Mouse (Mus musculus): ENCODE measurements at regions not wholly inside any gene's neighbourhood (a gene's known extent, or its start where the extent isn't known, plus 50 kb on each side); places are given as distances from the start of the nearest gene placed in this dataset.
A peak's percentile ranks its signal among the peaks of the same experiment; 100 is the strongest.

DNA sequence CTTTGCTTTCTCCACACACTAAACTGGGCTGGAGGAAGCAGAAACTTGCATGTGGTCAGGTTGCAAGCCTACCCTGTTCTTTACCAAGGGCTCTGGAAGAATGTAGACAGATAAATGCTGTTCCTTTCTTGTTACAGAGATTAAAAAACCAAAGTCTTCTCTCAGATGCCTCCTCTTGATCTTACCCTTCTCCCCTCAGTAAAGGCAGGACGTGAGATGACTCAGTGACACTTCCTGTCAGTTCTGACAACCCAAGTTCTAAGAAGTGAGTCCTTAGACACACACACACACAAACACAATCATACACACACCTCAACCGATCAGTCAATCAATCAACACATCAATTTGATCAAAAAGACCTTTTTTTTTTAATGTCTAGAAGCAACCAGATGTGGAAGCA lies 168.8 kb upstream of the Atp2b1 start:
- DNase-seq = no peak
- no peaks in the 10 kb centered on the region for H3K4me1 ChIP-seq (ENCODE audit: control insufficient read depth, insufficient read depth, low read length)
- TF ChIP-seq CTCF (IDR thresholded peaks at IDR 0.05; ENCODE audit: borderline replicate concordance, insufficient read depth, low read depth, low read length) = no peak
- TF ChIP-seq POLR2A (IDR thresholded peaks at IDR 0.05; ENCODE audit: borderline replicate concordance, insufficient read depth, low read length) = no peak
- H3K27ac ChIP-seq (ENCODE audit: insufficient read depth, low read length) = no peak overlapping the region
- WGBS = 96% methylated on average over 2 of the region's 2 CpGs
- H3K4me3 ChIP-seq (replicated peaks; ENCODE audit: insufficient read depth, low read depth, low read length) = no peak overlapping the region
- no peaks in the 10 kb centered on the region for H3K27me3 ChIP-seq (ENCODE audit: control insufficient read depth, insufficient read depth, low read length)

DNA sequence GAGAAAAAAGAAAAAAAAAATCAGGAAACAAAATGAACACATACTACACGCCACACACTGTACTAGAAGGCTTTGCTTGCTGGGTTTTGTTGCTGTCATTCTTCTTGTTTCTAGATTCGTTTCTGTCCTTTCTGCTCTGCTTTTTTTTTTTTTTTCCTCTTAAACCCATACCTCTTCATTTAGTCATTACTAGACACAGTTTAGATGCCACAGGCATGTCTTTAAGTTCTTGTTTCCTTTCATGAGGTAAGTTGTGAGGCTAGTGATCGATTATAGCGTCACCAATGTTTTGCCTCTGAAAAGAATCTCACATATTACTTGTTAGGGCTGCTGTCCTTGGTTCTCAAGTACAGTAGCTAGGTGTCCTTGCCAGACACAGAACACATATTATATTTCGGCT lies 168.3 kb upstream of the Atp2b1 start:
- no peak for DNase-seq
- H3K4me1 ChIP-seq (ENCODE audit: control insufficient read depth, insufficient read depth, low read length) = no peaks in the 10 kb centered on the region
- no peak overlapping the region for H3K4me3 ChIP-seq (replicated peaks; ENCODE audit: insufficient read depth, low read depth, low read length)
- no peaks in the 10 kb centered on the region for H3K27me3 ChIP-seq (ENCODE audit: control insufficient read depth, insufficient read depth, low read length)
- TF ChIP-seq POLR2A (IDR thresholded peaks at IDR 0.05; ENCODE audit: borderline replicate concordance, insufficient read depth, low read length) = no peak
- TF ChIP-seq CTCF (IDR thresholded peaks at IDR 0.05; ENCODE audit: borderline replicate concordance, insufficient read depth, low read depth, low read length) = no peak
- H3K27ac ChIP-seq (ENCODE audit: insufficient read depth, low read length) = no peak overlapping the region
- 94% methylated on average over 5 of the region's 5 CpGs for WGBS

DNA sequence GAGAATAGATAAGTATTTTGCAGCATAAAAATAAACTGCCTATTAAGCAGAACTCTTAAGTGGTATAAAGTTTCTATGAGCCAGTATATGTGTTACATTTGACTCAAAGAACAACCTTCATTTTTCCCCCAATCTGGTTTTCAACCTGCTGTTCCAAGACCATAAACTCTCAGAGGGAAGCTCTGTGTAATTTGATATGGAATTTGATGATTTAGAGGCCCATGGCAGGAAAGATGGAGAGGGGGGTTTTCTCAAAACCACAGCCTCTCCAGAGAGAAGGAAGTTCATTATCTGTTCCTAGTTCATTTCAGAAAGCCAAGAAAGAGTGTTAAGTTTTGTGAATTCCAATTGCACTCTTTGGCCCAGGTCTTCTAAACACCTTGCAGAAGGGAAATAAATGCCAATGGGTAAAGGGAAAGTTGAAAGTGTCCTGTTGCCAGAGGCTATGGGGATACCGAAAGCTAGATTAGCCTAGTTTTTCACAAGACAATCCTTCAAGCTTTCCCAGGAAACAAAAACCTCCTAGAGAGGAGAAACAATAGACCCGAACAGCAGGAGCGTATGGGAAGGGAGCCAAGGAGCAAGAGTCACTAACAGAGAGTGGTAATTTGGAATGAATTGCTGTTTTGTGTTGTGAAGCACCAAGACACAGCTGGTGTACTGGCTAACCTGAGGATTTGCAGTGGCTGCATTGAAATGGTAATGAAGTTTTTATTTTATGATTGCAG lies 165.2 kb upstream of the Atp2b1 start:
- H3K4me3 ChIP-seq (replicated peaks; ENCODE audit: insufficient read depth, low read depth, low read length) = no peak overlapping the region
- WGBS = 24% methylated on average over 3 of the region's 3 CpGs
- TF ChIP-seq CTCF (IDR thresholded peaks at IDR 0.05; ENCODE audit: borderline replicate concordance, insufficient read depth, low read depth, low read length) (no peak), POLR2A (IDR thresholded peaks at IDR 0.05; ENCODE audit: borderline replicate concordance, insufficient read depth, low read length) (no peak)
- peak in 1 of 2 experiments; percentile 40 for DNase-seq
- H3K27me3 ChIP-seq (ENCODE audit: control insufficient read depth, insufficient read depth, low read length) = no peaks in the 10 kb centered on the region
- no peaks in the 10 kb centered on the region; the same call in 1 of the 2 replicates for H3K4me1 ChIP-seq (ENCODE audit: control insufficient read depth, insufficient read depth, low read length)
- H3K27ac ChIP-seq (ENCODE audit: insufficient read depth, low read length) = no peak overlapping the region

DNA sequence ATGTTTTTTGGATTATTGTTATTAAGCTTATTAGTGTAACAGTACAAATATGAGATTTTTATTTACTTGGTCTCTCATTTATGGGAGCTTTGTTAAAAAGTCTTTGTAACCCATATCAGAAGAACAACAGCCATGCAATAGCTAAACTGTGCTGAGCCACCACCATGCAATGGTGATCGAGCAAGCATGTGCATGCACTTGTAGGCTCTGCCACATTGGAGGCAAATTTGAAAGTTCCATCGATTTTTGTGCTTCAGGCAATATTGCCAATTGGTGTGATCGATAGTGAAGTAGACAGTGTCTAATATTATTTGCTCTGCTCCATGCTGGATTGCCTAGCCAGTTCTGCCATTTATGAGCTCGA lies 164.6 kb upstream of the Atp2b1 start:
- 69% methylated on average over 4 of the region's 4 CpGs for WGBS
- no peak for DNase-seq
- TF ChIP-seq CTCF (IDR thresholded peaks at IDR 0.05; ENCODE audit: borderline replicate concordance, insufficient read depth, low read depth, low read length) (no peak), POLR2A (IDR thresholded peaks at IDR 0.05; ENCODE audit: borderline replicate concordance, insufficient read depth, low read length) (no peak)

DNA sequence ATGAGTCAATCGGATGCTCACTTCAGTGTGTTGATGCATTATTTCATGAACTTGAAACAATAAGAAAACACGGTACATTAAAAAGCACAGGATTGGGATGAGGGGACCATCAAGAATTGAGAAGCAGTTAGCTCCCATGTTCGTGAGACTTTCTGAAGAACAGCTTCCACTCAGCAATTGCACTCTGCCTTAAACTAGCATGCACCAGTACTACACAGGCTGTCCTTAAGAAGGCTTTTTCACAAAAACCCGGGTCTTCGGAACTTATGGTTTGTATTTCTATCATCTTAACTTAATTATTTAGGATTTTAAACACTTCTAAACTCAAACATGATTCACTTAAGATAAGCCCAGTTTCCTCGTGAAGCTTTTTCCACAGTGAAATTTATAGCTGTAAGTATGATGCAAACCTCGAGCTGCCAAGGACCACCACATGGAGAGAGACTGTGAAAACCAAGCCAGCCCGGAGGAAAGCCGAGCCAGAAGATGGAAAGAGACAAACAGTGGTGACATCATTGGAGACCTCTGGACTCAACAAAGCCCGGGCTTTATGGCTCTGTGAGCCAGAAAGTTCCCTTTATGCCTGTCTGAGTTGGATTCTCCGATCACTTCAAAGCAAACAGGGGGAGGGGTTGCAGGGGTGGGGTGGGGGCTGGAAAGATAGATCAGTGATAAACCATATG lies 162.7 kb upstream of the Atp2b1 start:
- 50% methylated on average over 11 of the region's 11 CpGs for WGBS
- no peaks in the 10 kb centered on the region; the same call in 1 of the 2 replicates for H3K4me1 ChIP-seq (ENCODE audit: control insufficient read depth, insufficient read depth, low read length)
- no peak overlapping the region for H3K27ac ChIP-seq (ENCODE audit: insufficient read depth, low read length)
- no peak overlapping the region for H3K4me3 ChIP-seq (replicated peaks; ENCODE audit: insufficient read depth, low read depth, low read length)
- H3K27me3 ChIP-seq (ENCODE audit: control insufficient read depth, insufficient read depth, low read length) = no peaks in the 10 kb centered on the region
- DNase-seq = no peak
- TF ChIP-seq CTCF (IDR thresholded peaks at IDR 0.05; ENCODE audit: borderline replicate concordance, insufficient read depth, low read depth, low read length) = no peak
- TF ChIP-seq POLR2A (IDR thresholded peaks at IDR 0.05; ENCODE audit: borderline replicate concordance, insufficient read depth, low read length) = no peak

More for the DNA sequence above, 164.6 kb upstream of the Atp2b1 start:
- H3K27ac ChIP-seq (ENCODE audit: insufficient read depth, low read length) = no peak overlapping the region
- H3K27me3 ChIP-seq (ENCODE audit: control insufficient read depth, insufficient read depth, low read length) = no peaks in the 10 kb centered on the region
- no peak overlapping the region for H3K4me3 ChIP-seq (replicated peaks; ENCODE audit: insufficient read depth, low read depth, low read length)
- no peaks in the 10 kb centered on the region; the same call in 1 of the 2 replicates for H3K4me1 ChIP-seq (ENCODE audit: control insufficient read depth, insufficient read depth, low read length)

DNA sequence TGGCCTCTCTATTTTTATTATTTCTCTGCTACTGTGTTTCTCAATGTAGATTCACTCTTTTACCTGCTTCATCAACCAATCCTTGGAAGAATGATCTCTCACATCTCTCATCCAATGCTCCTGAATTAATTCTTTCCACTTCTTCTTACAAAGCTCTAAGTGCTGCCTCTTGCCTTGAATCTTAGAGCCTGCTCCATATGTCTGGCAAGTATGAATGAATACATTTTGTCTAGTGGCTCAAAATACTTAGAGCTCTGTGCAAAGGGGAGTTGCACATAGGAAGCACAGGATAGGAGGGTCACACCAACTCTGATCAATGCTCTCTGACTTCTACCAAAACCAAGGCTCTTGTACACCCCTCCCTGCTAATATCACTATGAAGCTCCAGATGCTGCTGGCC lies 153.1 kb upstream of the Atp2b1 start:
- TF ChIP-seq POLR2A (IDR thresholded peaks at IDR 0.05; ENCODE audit: borderline replicate concordance, insufficient read depth, low read length) (no peak), CTCF (IDR thresholded peaks at IDR 0.05; ENCODE audit: borderline replicate concordance, insufficient read depth, low read depth, low read length) (no peak)
- no peaks in the 10 kb centered on the region for H3K27me3 ChIP-seq (ENCODE audit: control insufficient read depth, insufficient read depth, low read length)
- no peak overlapping the region for H3K4me3 ChIP-seq (replicated peaks; ENCODE audit: insufficient read depth, low read depth, low read length)
- no peak overlapping the region for H3K27ac ChIP-seq (ENCODE audit: insufficient read depth, low read length)
- H3K4me1 ChIP-seq (ENCODE audit: control insufficient read depth, insufficient read depth, low read length) = no peaks in the 10 kb centered on the region
- no peak for DNase-seq

DNA sequence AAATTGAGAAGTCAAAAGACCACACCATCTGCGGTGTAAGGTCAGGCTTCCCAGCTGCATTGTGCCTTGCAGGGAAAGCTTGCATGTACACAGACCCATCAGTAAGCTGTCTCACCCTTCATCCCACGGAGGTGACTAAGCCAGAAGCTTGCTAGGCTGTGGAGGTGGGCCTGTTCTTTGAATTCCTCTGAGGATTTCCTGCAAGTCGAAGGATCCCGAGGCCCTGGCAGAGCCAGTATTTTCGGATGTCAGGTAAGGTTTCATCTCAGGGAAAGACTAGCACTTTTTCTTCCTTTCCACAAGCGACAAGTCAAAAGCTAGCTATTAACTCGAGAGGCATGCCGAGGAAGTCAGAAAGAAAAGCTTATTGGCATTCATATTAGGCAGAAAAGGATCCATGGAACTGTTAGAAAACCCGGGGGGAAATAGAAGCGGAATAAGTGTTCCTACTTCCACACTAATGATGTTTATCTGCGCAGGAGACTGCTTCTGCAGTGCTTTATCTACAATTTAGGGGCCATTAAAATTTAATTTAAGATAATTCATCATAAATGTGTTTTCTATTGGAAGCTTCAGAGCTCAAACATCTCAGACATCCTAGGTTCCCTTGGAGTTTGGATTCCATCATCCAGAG lies 148.3 kb upstream of the Atp2b1 start:
- no peak for DNase-seq
- Histone ChIP-seq H3K27me3 (ENCODE audit: control insufficient read depth, insufficient read depth, low read length) (no peaks in the 10 kb centered on the region), H3K27ac (ENCODE audit: insufficient read depth, low read length) (no peak overlapping the region), H3K4me3 (replicated peaks; ENCODE audit: insufficient read depth, low read depth, low read length) (no peak overlapping the region), H3K4me1 (ENCODE audit: control insufficient read depth, insufficient read depth, low read length) (no peaks in the 10 kb centered on the region)
- TF ChIP-seq CTCF (IDR thresholded peaks at IDR 0.05; ENCODE audit: borderline replicate concordance, insufficient read depth, low read depth, low read length) (no peak), POLR2A (IDR thresholded peaks at IDR 0.05; ENCODE audit: borderline replicate concordance, insufficient read depth, low read length) (no peak)
- WGBS = 79% methylated on average over 11 of the region's 11 CpGs

All from cerebellum, adult 2 months (tissue).